Mouse (Mus musculus) CH12F3 (cell line): ENCODE results near the gene Klk1b22.
"Not testable (repeated sequence)": the region's sequence is repeated elsewhere in the genome, so short reads cannot be mapped to it uniquely, and the experiment has no call there.

ENCODE experiments used
- in situ Hi-C: fragments of 300-500 bp; cut with MboI; formaldehyde crosslinking; loops from 2 replicates; pipeline ENCODE4 v1.14.3; 2020; ENCODE audit warnings: low sequenced_read_pairs

Klk1b22 gene

DNA sequence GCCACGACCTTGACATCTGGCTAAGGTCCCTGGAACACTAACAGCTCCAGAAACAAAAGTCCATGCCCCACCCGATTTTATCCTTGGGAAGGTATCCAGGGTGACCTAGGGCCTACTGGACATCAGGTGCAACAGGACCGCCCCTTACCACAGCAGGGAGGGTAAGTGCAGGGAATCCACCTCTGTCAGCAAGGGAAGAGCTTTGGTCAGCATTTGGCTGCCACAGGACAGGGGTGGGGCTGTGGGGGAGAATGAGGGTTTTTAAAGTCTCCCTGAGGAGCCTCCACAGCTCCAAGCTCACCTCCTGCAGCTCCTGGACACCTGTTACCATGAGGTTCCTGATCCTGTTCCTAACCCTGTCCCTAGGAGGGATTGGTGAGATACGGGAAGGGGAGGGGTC is at the start of gene Klk1b22:
Klk1b22 (plus strand) TSS at position 301 of the 400 bp plus-strand sequence.
- in situ Hi-C loops: no loop called here

GRCm38 (mm10) chr7:44072117-44072516 is 40.4 kb upstream of the Klk1b22 start:
- in situ Hi-C loops: loop anchor here (5.0 kb wide), 1 partner anchor 85 kb away; no protein-coding TSS in a partner anchor

GRCm38 (mm10) chr7:44077703-44078102 is 34.8 kb upstream of the Klk1b22 start:
- in situ Hi-C loops: no loop called here

DNA sequence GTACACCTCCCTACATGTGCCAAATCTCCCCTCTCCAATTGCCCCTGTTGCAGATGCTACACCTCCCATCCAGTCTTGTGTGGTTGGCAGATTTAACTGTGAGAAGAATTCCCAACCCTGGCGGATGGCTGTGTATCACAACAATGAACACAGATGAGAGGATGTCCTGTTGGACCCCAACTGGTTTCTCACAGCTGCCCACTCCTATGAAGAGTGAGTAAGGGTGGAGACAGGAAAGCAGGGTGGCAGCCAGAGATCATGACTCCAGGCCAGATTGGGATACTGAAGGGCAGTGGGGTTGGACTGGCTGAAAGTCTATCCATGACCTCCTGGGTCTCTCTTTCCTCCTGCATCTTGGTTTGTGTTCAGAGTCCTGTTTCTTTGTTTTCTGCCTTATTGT is 16.4 kb upstream of the Klk1b22 start:
- in situ Hi-C loops: no loop called here

DNA sequence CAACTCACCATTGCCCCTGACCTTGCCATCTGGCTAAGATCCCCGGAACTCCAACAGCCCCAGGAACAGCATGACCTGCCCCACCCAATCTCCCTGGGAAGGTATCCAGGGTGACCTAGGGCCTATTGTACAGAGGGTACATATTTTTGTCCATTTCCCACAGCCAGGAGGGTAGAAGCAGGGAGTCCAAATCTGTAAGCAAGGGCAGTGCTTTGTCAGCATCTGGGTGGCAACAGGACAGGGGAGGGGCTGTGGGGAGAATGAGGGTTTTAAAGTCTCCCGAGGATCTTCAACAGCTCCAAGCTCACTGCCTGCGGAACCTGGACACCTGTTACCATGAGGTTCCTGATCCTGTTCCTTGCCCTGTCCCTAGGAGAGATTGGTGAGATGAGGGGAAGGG is 10.4 kb upstream of the Klk1b22 start, which contains the start of gene Klk1b21:
Klk1b21 (plus strand) TSS at position 301 of the 400 bp plus-strand sequence.
- in situ Hi-C loops: not testable (repeated sequence)

DNA sequence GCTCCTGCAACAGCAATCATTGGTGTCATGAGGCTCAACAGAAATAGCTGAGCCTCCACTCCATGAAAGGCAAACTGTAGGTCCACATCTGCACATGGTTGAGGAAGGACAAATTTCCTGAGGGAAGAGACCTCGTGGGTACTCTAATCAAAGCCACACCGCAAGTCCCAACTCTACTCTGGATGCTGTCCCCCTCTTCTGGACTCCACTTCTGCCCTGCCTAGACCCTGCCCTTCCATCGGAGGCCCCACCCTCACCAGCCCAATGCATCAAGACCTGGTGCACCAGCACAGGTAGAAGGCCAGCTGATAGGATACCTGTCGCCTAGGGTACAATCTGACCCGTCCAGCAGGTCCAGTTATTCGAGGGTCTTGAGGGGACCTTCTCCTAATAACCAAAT is 11.0 kb downstream of the Klk1b22 start:
- in situ Hi-C loops: no loop called here

DNA sequence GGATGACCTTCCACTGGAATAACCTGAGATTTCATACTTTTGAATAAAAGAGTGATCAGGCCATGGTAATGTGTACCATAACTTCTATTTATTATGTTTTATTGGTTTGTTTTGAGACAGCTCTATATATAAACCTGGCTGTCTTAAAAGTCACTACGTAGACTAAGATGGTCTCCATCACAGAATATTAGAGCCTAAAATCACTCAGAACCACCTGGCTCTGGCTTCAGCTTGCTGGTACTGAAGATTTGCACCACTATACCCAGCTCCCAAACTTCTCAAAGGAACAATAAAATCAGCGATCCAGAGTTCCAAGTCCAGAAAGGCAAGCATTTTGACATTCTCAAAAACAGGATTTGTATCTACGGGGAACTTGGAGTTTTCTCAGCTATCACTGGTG is 24.0 kb downstream of the Klk1b22 start, which contains the start of gene Klk1b16:
Klk1b16 (plus strand) TSS at position 301 of the 400 bp plus-strand sequence.
- in situ Hi-C loops: no loop called here
